Mouse (Mus musculus): ENCODE measurements around the gene Gm42517.

DNA sequence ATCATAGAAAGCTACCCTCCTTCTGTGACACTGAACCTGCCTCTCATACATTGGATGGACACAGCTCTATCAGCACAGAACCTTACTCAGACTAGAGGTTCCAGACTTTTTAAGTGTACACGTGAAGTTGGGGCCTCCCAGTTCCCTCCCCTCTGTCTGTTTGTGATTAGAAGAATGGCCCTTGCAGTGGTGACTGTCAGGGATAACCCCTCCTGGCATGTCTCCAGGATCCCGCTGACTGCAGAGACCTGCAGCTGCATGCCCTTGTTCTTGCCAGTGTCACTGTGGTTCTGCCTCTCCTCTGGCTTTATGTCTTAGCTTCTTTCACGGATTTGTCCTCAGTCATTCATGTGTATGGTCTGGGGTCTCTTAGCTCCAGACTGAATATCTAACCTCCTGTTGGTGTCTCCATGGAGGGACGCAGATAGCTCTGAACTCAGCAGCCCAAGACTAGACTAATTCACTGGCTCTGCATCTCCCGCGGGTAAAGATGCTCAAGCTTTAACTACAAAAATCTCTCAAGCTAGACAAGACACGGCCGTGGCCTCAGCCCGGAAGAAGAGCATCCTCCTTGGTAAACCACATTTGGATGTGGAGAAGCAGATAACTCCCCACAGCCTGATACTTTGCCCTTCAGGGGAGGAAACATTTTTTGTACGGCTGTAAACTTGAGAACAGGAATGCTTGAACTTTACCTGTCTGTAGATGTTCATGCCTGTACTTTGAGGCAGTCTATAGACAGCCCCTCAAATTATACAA is 22.2 kb downstream of the Gm42517 start:
- TF ChIP-seq CTCF (IDR thresholded peaks at IDR 0.05; ENCODE audit: borderline replicate concordance, extremely low read depth, insufficient read depth, insufficient read length) (no peak), POLR2A (IDR thresholded peaks at IDR 0.05; ENCODE audit: borderline replicate concordance, extremely low read depth, insufficient read depth, insufficient read length, poor library complexity, severe bottlenecking) (no peak)
